39 mouse cellular contexts compared by ENCODE assay signal in genomic region chr9:108132373-108132772, GRCm38 (mm10). TPM values are rescaled to one million over a fixed set of nuclear protein-coding genes. Genes with fewer than 3 reads are reported as not detected.
"Had no signal": no experiment of that assay in that cellular context is flagged by ENCODE, and none has a peak within 500 bp of the region (broad histone marks: within the 10 kb centered on the region; RNA-seq: fewer than 3 reads in every experiment).

No protein-coding gene starts in this region.

- H3K36me3 ChIP-seq: limb, embryonic 10.5 days; limb, embryonic 12.5 days; limb, embryonic 13.5 days; limb, embryonic 15.5 days; liver, embryonic 12.5 days; liver, embryonic 13.5 days; liver, embryonic 15.5 days; lung, embryonic 15.5 days had no signal

- H3K27me3 ChIP-seq: limb, embryonic 13.5 days; limb, embryonic 15.5 days; lung, embryonic 15.5 days; midbrain, embryonic 13.5 days; neural tube, embryonic 12.5 days had no signal

- H3K4me2 ChIP-seq: limb, embryonic 12.5 days; limb, embryonic 13.5 days; limb, embryonic 15.5 days; liver, embryonic 11.5 days; liver, embryonic 12.5 days; liver, embryonic 13.5 days; liver, embryonic 15.5 days; lung, embryonic 14.5 days; lung, embryonic 15.5 days; midbrain, embryonic 11.5 days; midbrain, embryonic 12.5 days; midbrain, embryonic 13.5 days; neural tube, embryonic 12.5 days had no signal

- H3K9me3 ChIP-seq: limb, embryonic 10.5 days; limb, embryonic 12.5 days; limb, embryonic 13.5 days; limb, embryonic 15.5 days; liver, embryonic 12.5 days; liver, embryonic 13.5 days; liver, embryonic 15.5 days; lung, embryonic 15.5 days; megakaryocyte, embryonic 14.5 days; midbrain, embryonic 10.5 days; midbrain, embryonic 12.5 days; midbrain, embryonic 13.5 days; neural tube, embryonic 12.5 days had no signal

- H3K4me1 ChIP-seq: liver, embryonic 13.5 days; liver, embryonic 15.5 days; midbrain, embryonic 12.5 days; midbrain, embryonic 13.5 days; neural tube, embryonic 12.5 days had no signal

- H3K27ac ChIP-seq: limb, embryonic 10.5 days; limb, embryonic 12.5 days; limb, embryonic 13.5 days; limb, embryonic 15.5 days; liver, embryonic 12.5 days; liver, embryonic 13.5 days; liver, embryonic 14.5 days; liver, embryonic 15.5 days; lung, embryonic 15.5 days; macrophage; midbrain, embryonic 10.5 days; midbrain, embryonic 12.5 days; midbrain, embryonic 13.5 days; neural tube, embryonic 12.5 days had no signal

- H3K9ac ChIP-seq: limb, embryonic 12.5 days; limb, embryonic 13.5 days; limb, embryonic 15.5 days; liver, embryonic 12.5 days; liver, embryonic 13.5 days; liver, embryonic 14.5 days; liver, embryonic 15.5 days; liver, postnatal 0 days; lung, embryonic 14.5 days; lung, embryonic 15.5 days; midbrain, embryonic 12.5 days; midbrain, embryonic 13.5 days; neural tube, embryonic 12.5 days had no signal

- H3K4me3 ChIP-seq: limb, embryonic 10.5 days; limb, embryonic 12.5 days; limb, embryonic 13.5 days; limb, embryonic 15.5 days; liver, embryonic 12.5 days; liver, embryonic 13.5 days; liver, embryonic 15.5 days; lung, embryonic 15.5 days; megakaryocyte, embryonic 14.5 days; midbrain, embryonic 10.5 days; midbrain, embryonic 12.5 days; midbrain, embryonic 13.5 days; myocyte; neural tube, embryonic 12.5 days had no signal

- DNase-seq: left cerebral cortex, postnatal 4 days; liver; liver, embryonic 13.5 days; liver, postnatal 0 days; lung, adult 18-20 months; lung, adult 2 months; lung, embryonic 14.5 days; lung, postnatal 10 days; lung, postnatal 14 days; lung, postnatal 36 days; lung, postnatal 4 days; midbrain, embryonic 14.5 days had no signal

- ATAC-seq: liver, embryonic 12.5 days; liver, postnatal 0 days; lung, postnatal 0 days; midbrain, embryonic 13.5 days; midbrain, embryonic 16.5 days had no signal

RNA-seq across cellular contexts. Expression of gene Mst1, which starts 52.1 kb away (rescaled TPM):
- total RNA-seq: left cerebral cortex, adult 8-10 months; left cerebral cortex, postnatal 10 days; left cerebral cortex, postnatal 14 days; left cerebral cortex, postnatal 25 days; left cerebral cortex, postnatal 36 days; left cerebral cortex, postnatal 4 days; megakaryocyte-erythroid progenitor cell, adult 5-6 weeks; midbrain, postnatal 0 days; monocyte, adult 5-6 weeks had no signal
- polyA plus RNA-seq: midbrain, embryonic 14.5 days; midbrain, embryonic 16.5 days; midbrain, postnatal 0 days had no signal
